8 mouse cellular contexts compared by ENCODE assay signal in genomic region chr5:107289234-107289764, GRCm38 (mm10). TPM values are rescaled to one million over a fixed set of nuclear protein-coding genes. Genes with fewer than 3 reads are reported as not detected.
A peak's percentile ranks its signal among the peaks of the same experiment; 100 is the strongest.
DNase-seq lines count a peak whose midpoint lies in the region; ATAC-seq lines count a peak whose summit lies in the region.

Tgfbr3 (minus strand) TSS chr5:107289629.

- H3K27me3 ChIP-seq in hindbrain, embryonic 12.5 days, result peaks cover 13% of the 10 kb centered on the region

- H3K4me2 ChIP-seq in hindbrain, embryonic 12.5 days (replicated peaks), result peak within 1 kb of the TSS; percentile 97

- H3K27ac ChIP-seq in hindbrain, embryonic 12.5 days, result peak within 1 kb of the TSS; percentile 81

- H3K4me3 ChIP-seq in hindbrain, embryonic 12.5 days, result peak within 1 kb of the TSS; percentile 62

- no peaks in the 10 kb centered on the region for H3K9me3 ChIP-seq in hindbrain, embryonic 12.5 days (replicated peaks)

- WGBS in hindbrain, embryonic 12.5 days, result under 1% methylated on average over 43 of the region's 54 CpGs

- ATAC-seq in hindbrain, embryonic 12.5 days (ENCODE audit: low FRiP score), result peak; percentile 96

- peak; percentile 80 for DNase-seq in T-cell, adult 2 months (ENCODE audit: low spot score)
- peak; percentile 90 for DNase-seq in cerebellum, adult 9-11 months
- peak; percentile 29 to 57 for DNase-seq in frontal cortex, postnatal 25 days (ENCODE audit: low spot score in 2 of 2)
- peak; percentile 80 to 81 for DNase-seq in layer of hippocampus, postnatal 36 days
- peak; percentile 84 for DNase-seq in lung, postnatal 25 days (ENCODE audit: low spot score)
- peak; percentile 59 for DNase-seq in retina, postnatal 7 days (ENCODE audit: low read depth, low spot score)
- peak; percentile 90 for DNase-seq in thymus, postnatal 4 days

- H3K36me3 ChIP-seq in hindbrain, embryonic 12.5 days, result no peaks in the 10 kb centered on the region

- peaks cover 10% of the 10 kb centered on the region for H3K4me1 ChIP-seq in hindbrain, embryonic 12.5 days

- peak within 1 kb of the TSS; percentile 59 for H3K9ac ChIP-seq in hindbrain, embryonic 12.5 days

RNA-seq across cellular contexts. Expression of gene Tgfbr3, which starts in this region (rescaled TPM):
- polyA plus RNA-seq in hindbrain, embryonic 12.5 days (2016; fragmentation: Nextera tagmentation; extraction: Ambion mirVana), result 12.0 and 13.7 TPM in 2 replicates
- total RNA-seq in layer of hippocampus, postnatal 36 days (2021), result 10 to 100 TPM; 16.7 to 21.4 TPM

Comparison
In these comparisons a context has a peak if more than half of its experiments do, and no peak if none do; other contexts are left out.
1. Peak in every context shown above with its lines: DNase-seq, ATAC-seq, H3K4me3 ChIP-seq and H3K27ac ChIP-seq.